ENCODE assay signal across 22 mouse cellular contexts in the genomic region with DNA sequence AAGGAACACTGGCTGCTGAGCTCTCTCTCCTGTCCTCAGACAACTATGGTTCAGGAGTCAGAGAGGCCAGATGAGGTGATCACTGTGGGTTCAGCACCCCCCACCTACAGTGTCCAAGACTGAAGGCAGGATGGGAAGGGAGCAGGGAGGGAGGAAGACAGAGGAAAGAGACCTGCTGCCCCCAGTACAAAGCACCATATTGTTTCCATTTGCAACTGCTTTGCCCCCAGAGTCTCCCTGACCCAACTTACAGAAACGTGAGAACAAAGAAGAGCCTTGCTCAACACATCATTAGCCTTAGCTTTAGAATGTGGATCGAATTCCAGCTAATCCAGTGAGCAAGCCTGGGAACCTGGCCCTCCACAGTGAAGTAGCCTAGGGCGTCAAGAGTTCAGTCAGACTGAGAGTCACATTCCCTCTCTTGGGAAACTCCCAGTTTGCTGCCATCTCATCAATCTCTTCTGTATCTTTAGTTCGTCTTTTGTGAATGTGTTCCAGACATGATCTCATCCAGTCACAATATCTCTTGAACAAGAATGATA.
DNase-seq lines count a peak whose midpoint lies in the region; ATAC-seq and TF ChIP-seq lines count a peak whose summit lies in the region.
"Had no signal": no experiment of that assay in that cellular context is flagged by ENCODE, and none has a peak within 500 bp of the region (broad histone marks: within the 10 kb centered on the region; RNA-seq: fewer than 3 reads in every experiment).

No protein-coding gene starts in this region.

- ATAC-seq in lung, embryonic 14.5 days (ENCODE audit: insufficient read depth): no peak
- ATAC-seq in lung, postnatal 0 days: no peak
- ATAC-seq: forebrain, embryonic 16.5 days; hindbrain, postnatal 0 days; intestine, embryonic 16.5 days; liver, postnatal 0 days had no signal

- WGBS in lung, embryonic 14.5 days: 40% methylated on average over 4 of the region's 4 CpGs
- WGBS in lung, postnatal 0 days: 52% methylated on average over 4 of the region's 4 CpGs
- WGBS in limb, embryonic 10.5 days: 52% methylated on average over 4 of the region's 4 CpGs

- DNase-seq in embryo, embryonic 10 days (ENCODE audit: low spot score): peak; percentile 60
- no peak for DNase-seq in embryo, embryonic 9.5 days (ENCODE audit: extremely low spot score)
- DNase-seq in lung, embryonic 14.5 days: peak; percentile 26
- DNase-seq in lung, postnatal 0 days (ENCODE audit: low spot score): no peak
- DNase-seq in embryo, embryonic 10.5 days (ENCODE audit: low spot score): peak; percentile 45
- DNase-seq in limb, embryonic 10.5 days (ENCODE audit: low spot score): no peak
- DNase-seq in cerebellum, adult 18-20 months: no peak
- DNase-seq in frontal cortex, postnatal 14 days (ENCODE audit: low spot score in 2 of 2): no peak
- DNase-seq: adrenal gland, postnatal 25 days; cerebellum, adult 9-10 months; kidney, postnatal 36 days; layer of hippocampus, adult 9-11 months; left cerebral cortex, postnatal 4 days; liver, postnatal 0 days; right cerebral cortex, postnatal 14 days; thymus, adult 2 months had no signal

- no peaks in the 10 kb centered on the region for H3K4me1 ChIP-seq in lung, embryonic 14.5 days (ENCODE audit: insufficient read depth)
- no peaks in the 10 kb centered on the region for H3K4me1 ChIP-seq in lung, postnatal 0 days (ENCODE audit: insufficient read depth, low read depth, low read length)
- peaks cover 8% of the 10 kb centered on the region for H3K4me1 ChIP-seq in limb, embryonic 10.5 days
- H3K4me1 ChIP-seq: heart, embryonic 10.5 days; kidney, embryonic 15.5 days had no signal

- H3K27ac ChIP-seq in lung, embryonic 14.5 days (ENCODE audit: low read depth): no peak overlapping the region
- H3K27ac ChIP-seq in lung, postnatal 0 days (ENCODE audit: low read length): no peak overlapping the region
- H3K27ac ChIP-seq in limb, embryonic 10.5 days: peak overlapping the region; percentile 22; the same call in 1 of the 2 replicates
- H3K27ac ChIP-seq: heart, embryonic 10.5 days; hindbrain, postnatal 0 days; kidney, embryonic 15.5 days; stomach, postnatal 0 days had no signal

- no peak for TF ChIP-seq CTCF in lung, embryonic 14.5 days (IDR thresholded peaks at IDR 0.05; ENCODE audit: low read depth)
- TF ChIP-seq CTCF in lung, postnatal 0 days (IDR thresholded peaks at IDR 0.05): no peak

- no peak overlapping the region for H3K9ac ChIP-seq in lung, embryonic 14.5 days
- H3K9ac ChIP-seq in lung, postnatal 0 days (replicated peaks; ENCODE audit: low read depth): no peak overlapping the region
- H3K9ac ChIP-seq: kidney, embryonic 15.5 days; liver, postnatal 0 days had no signal

- no peak overlapping the region for H3K4me3 ChIP-seq in lung, embryonic 14.5 days (ENCODE audit: low read depth, low read length)
- H3K4me3 ChIP-seq in lung, postnatal 0 days (ENCODE audit: low read depth, low read length): no peak overlapping the region
- no peak overlapping the region for H3K4me3 ChIP-seq in limb, embryonic 10.5 days
- H3K4me3 ChIP-seq: heart, embryonic 10.5 days; kidney, embryonic 15.5 days had no signal

- no peaks in the 10 kb centered on the region for H3K9me3 ChIP-seq in lung, embryonic 14.5 days (ENCODE audit: low read depth, low read length)
- H3K9me3 ChIP-seq in lung, postnatal 0 days (ENCODE audit: low read length): no peaks in the 10 kb centered on the region
- no peaks in the 10 kb centered on the region for H3K9me3 ChIP-seq in limb, embryonic 10.5 days (replicated peaks)
- H3K9me3 ChIP-seq: heart, embryonic 10.5 days; kidney, embryonic 15.5 days had no signal

- H3K4me2 ChIP-seq in lung, embryonic 14.5 days: no peak overlapping the region
- no peak overlapping the region for H3K4me2 ChIP-seq in lung, postnatal 0 days (replicated peaks; ENCODE audit: low read depth, low read length)
- H3K4me2 ChIP-seq: kidney, embryonic 15.5 days had no signal

- no peak for TF ChIP-seq EP300 in lung, postnatal 0 days (IDR thresholded peaks at IDR 0.05)

- no peaks in the 10 kb centered on the region for H3K36me3 ChIP-seq in lung, embryonic 14.5 days (ENCODE audit: insufficient read depth)
- no peaks in the 10 kb centered on the region for H3K36me3 ChIP-seq in lung, postnatal 0 days (ENCODE audit: insufficient read depth, low read length)
- no peaks in the 10 kb centered on the region for H3K36me3 ChIP-seq in limb, embryonic 10.5 days
- H3K36me3 ChIP-seq: heart, embryonic 10.5 days; kidney, embryonic 15.5 days had no signal

- H3K27me3 ChIP-seq in lung, embryonic 14.5 days (ENCODE audit: insufficient read depth, low read length): no peaks in the 10 kb centered on the region
- H3K27me3 ChIP-seq in lung, postnatal 0 days (replicated peaks; ENCODE audit: insufficient read depth, low read length): no peaks in the 10 kb centered on the region
- no peaks in the 10 kb centered on the region for H3K27me3 ChIP-seq in limb, embryonic 10.5 days (ENCODE audit: low read depth, poor library complexity, severe bottlenecking)
- H3K27me3 ChIP-seq: kidney, embryonic 15.5 days had no signal

Comparison
In these comparisons a context has a peak if more than half of its experiments do, and no peak if none do; other contexts are left out.
1. DNase-seq: peak in embryo, embryonic 10 days (single experiment), lung, embryonic 14.5 days (single experiment) and embryo, embryonic 10.5 days (single experiment); none in embryo, embryonic 9.5 days (single experiment), lung, postnatal 0 days (single experiment), limb, embryonic 10.5 days (single experiment), cerebellum, adult 18-20 months (0 of 2) and frontal cortex, postnatal 14 days (0 of 2).